Mouse (Mus musculus): ENCODE measurements around the gene Kansl2. TPM values are rescaled to one million over a fixed set of nuclear protein-coding genes. Genes with fewer than 3 reads are reported as not detected.

Gene Kansl2
- polyA plus RNA-seq (2012; rRNA removed), result 99.8 and 105 TPM in 2 replicates
- polyA plus RNA-seq (2014; fragmentation: Nextera tagmentation; extraction: Ambion mirVana), result 104 and 108 TPM in 2 replicates

DNA sequence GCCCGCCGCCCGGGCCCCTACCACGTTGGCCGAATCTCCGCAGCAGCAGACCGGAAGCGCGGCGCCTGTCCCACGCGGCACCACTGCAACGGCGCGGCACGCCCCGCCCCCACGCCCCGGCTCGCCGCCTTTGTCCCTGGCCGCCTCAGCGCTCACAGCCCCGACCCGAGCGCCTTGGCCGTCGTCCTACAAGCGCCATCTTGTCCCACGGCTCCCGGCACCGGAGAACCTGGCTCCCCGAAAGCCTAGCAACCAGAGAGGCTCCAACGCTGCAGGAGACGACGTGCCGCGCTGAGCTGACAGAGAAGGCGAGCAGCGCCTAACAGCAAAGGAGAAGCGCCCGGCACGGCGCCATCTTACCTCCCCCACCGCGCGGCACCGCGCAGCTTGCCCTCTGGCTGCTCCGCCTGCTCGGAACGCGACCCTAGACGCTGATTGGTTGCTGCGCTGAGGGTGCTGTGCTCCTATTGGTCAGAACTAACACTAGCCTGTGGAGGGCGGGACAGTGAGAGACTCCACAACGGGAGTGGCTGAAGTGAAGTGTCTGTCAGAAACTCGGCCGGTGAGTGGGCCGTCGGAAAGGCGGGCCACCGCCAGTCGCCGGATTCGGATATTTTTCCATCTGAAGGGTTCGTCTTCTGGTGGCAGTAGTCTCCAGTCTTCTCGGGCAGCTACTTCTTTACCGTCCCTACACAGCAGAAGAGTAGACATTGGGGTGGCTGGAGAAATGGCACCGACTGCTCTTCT, at the start of gene Kansl2:
TSS of gene Kansl2 (minus strand) at position 384 of the 747 bp plus-strand sequence.
- WGBS, result 2% methylated on average over 45 of the region's 70 CpGs
- peak; percentile 99 for DNase-seq (ENCODE audit: low spot score)
- H3K27me3 ChIP-seq (ENCODE audit: control insufficient read depth, insufficient read depth, low read length), result no peaks in the 10 kb centered on the region

DNA sequence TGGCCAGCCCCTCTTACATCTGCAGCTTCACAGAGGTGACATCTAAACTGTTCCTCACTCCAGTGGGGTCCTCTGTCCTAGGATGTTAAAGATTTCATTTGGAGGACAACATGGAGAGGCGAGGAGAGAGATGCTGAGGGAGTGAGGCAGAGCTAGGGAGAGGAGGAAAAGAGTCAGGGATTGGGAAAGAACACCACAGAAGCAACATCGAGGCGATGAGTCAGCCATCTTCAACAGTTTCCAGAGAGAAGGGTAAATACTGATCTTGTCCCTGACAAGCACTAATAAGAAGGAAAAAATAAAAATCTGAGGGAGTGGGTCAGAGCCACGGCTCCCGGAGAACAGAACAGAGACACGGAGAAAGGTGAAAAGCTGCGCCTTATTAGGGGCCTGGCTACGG, 48.9 kb upstream of the Kansl2 start:
- ATAC-seq (ENCODE audit: low FRiP score, low read depth) (no peak), DNase-seq (ENCODE audit: low spot score) (no peak)
- no peak overlapping the region for H3K9ac ChIP-seq (ENCODE audit: low read depth, low read length, severe bottlenecking)
- no peaks in the 10 kb centered on the region for H3K36me3 ChIP-seq (ENCODE audit: control insufficient read depth, insufficient read depth, low read length)
- no peak overlapping the region for H3K27ac ChIP-seq (replicated peaks; ENCODE audit: low read depth, low read length)
- no peaks in the 10 kb centered on the region for H3K9me3 ChIP-seq (ENCODE audit: control insufficient read depth, low read length)
- H3K27me3 ChIP-seq (ENCODE audit: control insufficient read depth, insufficient read depth, low read length), result no peaks in the 10 kb centered on the region
- no peak overlapping the region for H3K4me3 ChIP-seq (replicated peaks; ENCODE audit: low read length)
- TF ChIP-seq POLR2A (IDR thresholded peaks at IDR 0.05; ENCODE audit: borderline replicate concordance, extremely low read depth, insufficient read depth, insufficient read length), result no peak
- no peaks in the 10 kb centered on the region for H3K4me1 ChIP-seq (ENCODE audit: control insufficient read depth, insufficient read depth, low read length)
- 76% methylated on average over 8 of the region's 8 CpGs for WGBS
- H3K4me2 ChIP-seq (replicated peaks; ENCODE audit: low read depth, low read length, severe bottlenecking), result no peak overlapping the region

More for the DNA sequence above, at the start of gene Kansl2:
- Histone ChIP-seq H3K36me3 (ENCODE audit: control insufficient read depth, insufficient read depth, low read length) (peaks cover 39% of the 10 kb centered on the region), H3K4me2 (replicated peaks; ENCODE audit: low read depth, low read length, severe bottlenecking) (peak within 1 kb of the TSS; percentile 78), H3K27ac (replicated peaks; ENCODE audit: low read depth, low read length) (peak within 1 kb of the TSS; percentile 98), H3K9me3 (ENCODE audit: control insufficient read depth, low read length) (no peaks in the 10 kb centered on the region), H3K9ac (ENCODE audit: low read depth, low read length, severe bottlenecking) (peak within 1 kb of the TSS; percentile 93), H3K4me3 (replicated peaks; ENCODE audit: low read length) (peak within 1 kb of the TSS; percentile 82), H3K4me1 (ENCODE audit: control insufficient read depth, insufficient read depth, low read length) (peaks cover 8% of the 10 kb centered on the region; the same call in 1 of the 2 replicates)
- ATAC-seq (ENCODE audit: low FRiP score, low read depth), result peak; percentile 100
- TF ChIP-seq POLR2A (IDR thresholded peaks at IDR 0.05; ENCODE audit: borderline replicate concordance, extremely low read depth, insufficient read depth, insufficient read length), result peak; percentile 99

DNA sequence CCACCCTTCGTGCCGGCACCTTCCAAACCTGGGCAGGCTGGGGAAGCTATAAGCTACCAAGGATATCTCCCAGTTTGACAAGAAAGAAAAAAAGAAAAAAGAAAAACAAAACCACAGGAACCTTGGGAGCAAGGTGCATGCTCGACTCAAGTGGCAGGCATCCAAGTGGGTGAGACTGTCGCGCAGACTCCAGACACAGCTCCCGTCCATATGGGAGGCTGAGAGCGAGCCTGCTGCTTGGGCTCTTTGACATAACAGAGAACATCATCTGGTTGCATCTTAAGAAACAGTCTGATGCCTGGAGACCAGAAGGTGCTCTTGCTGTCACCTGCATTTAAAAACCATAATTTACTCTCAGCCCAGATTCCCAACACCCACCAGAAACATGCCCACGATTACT, 48.3 kb upstream of the Kansl2 start:
- no peaks in the 10 kb centered on the region for H3K36me3 ChIP-seq (ENCODE audit: control insufficient read depth, insufficient read depth, low read length)
- TF ChIP-seq POLR2A (IDR thresholded peaks at IDR 0.05; ENCODE audit: borderline replicate concordance, extremely low read depth, insufficient read depth, insufficient read length), result no peak
- 63% methylated on average over 8 of the region's 8 CpGs for WGBS

DNA sequence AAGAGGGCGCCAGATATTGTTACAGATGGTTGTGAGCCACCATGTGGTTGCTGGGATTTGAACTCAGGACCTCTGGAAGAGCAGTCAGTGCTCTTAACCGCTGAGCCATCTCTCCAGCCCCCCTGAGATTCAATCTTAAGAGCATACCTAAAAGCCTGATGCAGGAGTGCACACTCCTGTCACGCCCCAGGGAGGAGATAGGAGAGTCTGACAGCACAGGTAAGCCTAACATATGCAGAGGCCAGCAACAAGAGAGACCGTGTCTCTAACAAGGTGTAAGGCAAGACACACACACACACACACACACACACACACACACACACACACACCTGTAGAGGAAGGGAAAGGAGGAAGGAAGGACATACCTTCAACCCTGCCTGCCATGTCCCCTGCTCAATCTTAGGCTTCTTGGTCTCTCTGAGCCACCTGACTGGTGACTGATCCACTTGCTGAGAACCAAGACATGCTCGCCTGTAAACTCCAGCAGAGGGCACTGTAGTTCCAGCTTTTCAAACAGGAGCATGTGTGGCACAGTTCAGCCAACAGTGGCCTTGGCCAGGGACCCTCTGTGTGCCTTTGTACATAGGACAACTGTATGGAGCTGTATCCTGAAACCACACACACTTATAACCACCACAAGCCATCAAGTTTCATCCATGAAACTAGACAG, 45.9 kb upstream of the Kansl2 start:
- Histone ChIP-seq H3K4me3 (replicated peaks; ENCODE audit: low read length) (no peak overlapping the region), H3K9me3 (ENCODE audit: control insufficient read depth, low read length) (no peaks in the 10 kb centered on the region), H3K27me3 (ENCODE audit: control insufficient read depth, insufficient read depth, low read length) (no peaks in the 10 kb centered on the region), H3K9ac (ENCODE audit: low read depth, low read length, severe bottlenecking) (no peak overlapping the region), H3K27ac (replicated peaks; ENCODE audit: low read depth, low read length) (no peak overlapping the region), H3K4me2 (replicated peaks; ENCODE audit: low read depth, low read length, severe bottlenecking) (no peak overlapping the region), H3K36me3 (ENCODE audit: control insufficient read depth, insufficient read depth, low read length) (no peaks in the 10 kb centered on the region), H3K4me1 (ENCODE audit: control insufficient read depth, insufficient read depth, low read length) (no peaks in the 10 kb centered on the region)
- ATAC-seq (ENCODE audit: low FRiP score, low read depth) (peak; percentile 76; the same call in 1 of the 2 replicates), DNase-seq (ENCODE audit: low spot score) (peak; percentile 86)
- TF ChIP-seq POLR2A (IDR thresholded peaks at IDR 0.05; ENCODE audit: borderline replicate concordance, extremely low read depth, insufficient read depth, insufficient read length), result no peak
- 41% methylated on average over 5 of the region's 5 CpGs for WGBS

More for the DNA sequence above, 48.3 kb upstream of the Kansl2 start:
- no peak overlapping the region for H3K4me3 ChIP-seq (replicated peaks; ENCODE audit: low read length)
- H3K27ac ChIP-seq (replicated peaks; ENCODE audit: low read depth, low read length), result no peak overlapping the region
- DNase-seq (ENCODE audit: low spot score) (no peak), ATAC-seq (ENCODE audit: low FRiP score, low read depth) (no peak)
- H3K9ac ChIP-seq (ENCODE audit: low read depth, low read length, severe bottlenecking), result no peak overlapping the region
- no peaks in the 10 kb centered on the region for H3K4me1 ChIP-seq (ENCODE audit: control insufficient read depth, insufficient read depth, low read length)
- H3K9me3 ChIP-seq (ENCODE audit: control insufficient read depth, low read length), result no peaks in the 10 kb centered on the region
- H3K27me3 ChIP-seq (ENCODE audit: control insufficient read depth, insufficient read depth, low read length), result no peaks in the 10 kb centered on the region
- H3K4me2 ChIP-seq (replicated peaks; ENCODE audit: low read depth, low read length, severe bottlenecking), result no peak overlapping the region

DNA sequence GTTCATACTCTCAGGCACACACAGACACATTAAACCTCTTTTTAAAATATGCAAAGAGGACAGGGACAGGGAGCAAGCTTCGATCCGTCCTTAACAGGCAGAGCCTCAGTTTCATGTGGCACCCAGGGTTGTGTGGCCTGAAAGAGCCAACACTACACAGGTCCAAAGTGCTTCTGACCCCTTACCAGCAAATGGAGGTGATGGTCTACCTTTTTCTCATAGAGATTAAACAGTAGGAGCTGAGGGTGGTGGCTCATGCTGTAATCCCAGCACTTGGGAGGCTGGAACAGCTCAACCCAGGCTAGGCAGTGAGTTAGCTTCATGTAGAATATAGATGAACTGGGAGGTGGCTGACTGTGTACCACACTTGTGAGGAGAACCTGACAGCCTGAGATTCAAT, 45.2 kb upstream of the Kansl2 start:
- Histone ChIP-seq H3K36me3 (ENCODE audit: control insufficient read depth, insufficient read depth, low read length) (no peaks in the 10 kb centered on the region), H3K4me3 (replicated peaks; ENCODE audit: low read length) (no peak overlapping the region), H3K4me2 (replicated peaks; ENCODE audit: low read depth, low read length, severe bottlenecking) (no peak overlapping the region), H3K27me3 (ENCODE audit: control insufficient read depth, insufficient read depth, low read length) (no peaks in the 10 kb centered on the region), H3K9me3 (ENCODE audit: control insufficient read depth, low read length) (no peaks in the 10 kb centered on the region), H3K9ac (ENCODE audit: low read depth, low read length, severe bottlenecking) (no peak overlapping the region), H3K4me1 (ENCODE audit: control insufficient read depth, insufficient read depth, low read length) (no peaks in the 10 kb centered on the region), H3K27ac (replicated peaks; ENCODE audit: low read depth, low read length) (no peak overlapping the region)
- ATAC-seq (ENCODE audit: low FRiP score, low read depth), result no peak
- WGBS, result 88% methylated on average over 2 of the region's 2 CpGs
- TF ChIP-seq POLR2A (IDR thresholded peaks at IDR 0.05; ENCODE audit: borderline replicate concordance, extremely low read depth, insufficient read depth, insufficient read length), result no peak
- DNase-seq (ENCODE audit: low spot score), result no peak
